Mouse (Mus musculus) heart, postnatal 0 days (tissue): ENCODE measurements around the gene Gltpd2. TPM values are rescaled to one million over a fixed set of nuclear protein-coding genes. Genes with fewer than 3 reads are reported as not detected.

Experiments
- ATAC-seq: fragments of 200-750 bp; cut with Nextera tagmentation; 2 replicates; pipeline ENCODE4 v1.8.0; 2017; ENCODE audit warnings: low read depth, moderate number of reproducible peaks, moderate library complexity; ENCODE audit not compliant: insufficient read depth
- DNase-seq: peaks from one replicate; pipeline ENCODE4 v3.0.0-alpha.2; 2016; ENCODE audit warnings: low spot score
- H3K27ac ChIP-seq: fragments of 300-500 bp; sonication (generic); 2 replicates; pipeline ENCODE4 v1.5.1; 2014; ENCODE audit warnings: low read depth, mild to moderate bottlenecking
- H3K27me3 ChIP-seq: fragments of 300-500 bp; sonication (generic); 2 replicates; pipeline ENCODE4 v1.6.1; 2014; ENCODE audit warnings: low read length, mixed read lengths; ENCODE audit not compliant: control insufficient read depth, insufficient read depth
- H3K36me3 ChIP-seq: fragments of 300-500 bp; sonication (generic); replicated peaks from 2 replicates; pipeline ENCODE4 v1.6.1; 2014; ENCODE audit warnings: low read length, mixed read lengths; ENCODE audit not compliant: control insufficient read depth, insufficient read depth
- H3K4me1 ChIP-seq: fragments of 300-500 bp; sonication (generic); 2 replicates; pipeline ENCODE4 v1.6.1; 2014; ENCODE audit warnings: antibody characterized with exemption; ENCODE audit not compliant: control insufficient read depth, insufficient read depth
- H3K4me2 ChIP-seq: fragments of 300-500 bp; sonication (generic); 2 replicates; pipeline ENCODE4 v1.6.1; 2014; ENCODE audit warnings: low read depth, mild to moderate bottlenecking, low read length, moderate library complexity
- H3K4me3 ChIP-seq: fragments of 300-500 bp; sonication (generic); 2 replicates; pipeline ENCODE4 v1.5.1; 2014; ENCODE audit warnings: low read depth, low read length
- H3K9ac ChIP-seq: fragments of 300-500 bp; sonication (generic); replicated peaks from 2 replicates; pipeline ENCODE4 v1.6.1; 2014; ENCODE audit warnings: low read depth, low read length, mixed read lengths
- H3K9me3 ChIP-seq: fragments of 300-500 bp; sonication (generic); replicated peaks from 2 replicates; pipeline ENCODE4 v1.6.1; 2016; ENCODE audit warnings: low read length; ENCODE audit not compliant: control insufficient read depth
- CTCF ChIP-seq: IDR thresholded peaks from 2 replicates; pipeline ENCODE4 v1.5.1; 2016; ENCODE audit warnings: antibody characterized with exemption, control low read depth, low read depth
- EP300 ChIP-seq: IDR thresholded peaks from 2 replicates; pipeline ENCODE4 v1.6.1; 2016; ENCODE audit warnings: antibody characterized with exemption, low read depth
- WGBS: fragments of 180-500 bp; shearing (Covaris S2); extraction: QIAGEN DNeasy Blood & Tissue Kit; methylation state at CpG from one replicate; pipeline ENCODE4 v1.1.7; 2014; 5-methylcytosine and 5-hydroxymethylcytosine counted together
- polyA plus RNA-seq: library from polyadenylated mRNA; unstranded; fragments of >200 nt; fragmentation: Nextera tagmentation; extraction: Ambion mirVana; gene quantifications from 2 replicates; pipeline ENCODE4 v1.2.1, GENCODE M21; 2015
- total RNA-seq: library from RNA; depleted of rRNA; stranded (reverse); fragments of >200 nt; gene quantifications from 2 replicates; pipeline ENCODE4 v1.2.3, GENCODE M21; 2014; ENCODE audit warnings: low replicate concordance; rRNA removed

The Gltpd2 gene
- total and polyA plus RNA-seq, 2 experiments from 2014 or later, result not detected

DNA sequence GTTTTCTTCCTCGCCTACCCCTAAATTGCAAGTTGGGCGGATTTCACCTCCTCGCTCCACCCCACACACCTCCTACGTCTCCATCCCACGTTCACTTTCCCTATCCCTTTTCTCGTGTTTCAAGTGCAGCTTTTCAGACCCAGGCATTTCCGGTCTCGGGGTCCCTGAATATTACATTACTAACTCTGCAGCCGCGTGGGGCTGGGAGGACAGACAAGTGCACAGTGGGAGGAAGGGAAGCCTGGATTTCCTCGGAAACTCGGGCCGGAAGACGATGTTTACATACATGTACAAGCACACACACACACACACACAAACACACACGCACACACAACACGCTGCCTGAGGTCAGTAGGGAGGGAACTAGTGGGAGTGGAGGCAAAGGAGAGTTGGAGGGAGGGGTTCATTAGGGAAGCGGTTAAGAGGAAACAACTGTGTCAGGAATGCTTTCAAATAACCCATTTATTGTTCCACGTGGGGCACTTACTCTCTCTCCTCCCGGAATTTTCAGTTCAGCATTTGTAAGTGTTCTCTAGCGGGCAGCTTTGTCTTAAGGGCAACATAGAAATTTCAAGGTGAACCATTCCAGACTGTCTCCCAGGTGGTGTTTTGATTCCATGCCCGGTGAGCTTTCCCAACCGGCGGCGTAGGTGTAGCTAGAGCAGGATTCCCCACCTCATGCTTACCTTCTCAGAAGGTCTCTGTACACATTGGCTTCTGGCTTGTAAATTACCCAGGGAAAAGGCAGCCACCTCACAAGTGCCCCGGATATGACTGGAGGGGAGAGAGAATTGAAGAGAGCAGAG, 44.7 kb downstream of the Gltpd2 start:
- peak overlapping the region; percentile 85 for H3K4me2 ChIP-seq
- peak overlapping the region; percentile 77 for H3K4me3 ChIP-seq
- 2% methylated on average over 25 of the region's 25 CpGs for WGBS
- H3K4me1 ChIP-seq, result no peaks in the 10 kb centered on the region
- ATAC-seq (no peak), DNase-seq (peak; percentile 34)
- H3K27ac ChIP-seq, result peak overlapping the region; percentile 68; the same call in 1 of the 2 replicates
- H3K36me3 ChIP-seq, result no peaks in the 10 kb centered on the region
- H3K9me3 ChIP-seq, result no peaks in the 10 kb centered on the region
- H3K27me3 ChIP-seq, result no peaks in the 10 kb centered on the region
- H3K9ac ChIP-seq, result peak overlapping the region; percentile 76
- TF ChIP-seq CTCF (no peak), EP300 (no peak)

DNA sequence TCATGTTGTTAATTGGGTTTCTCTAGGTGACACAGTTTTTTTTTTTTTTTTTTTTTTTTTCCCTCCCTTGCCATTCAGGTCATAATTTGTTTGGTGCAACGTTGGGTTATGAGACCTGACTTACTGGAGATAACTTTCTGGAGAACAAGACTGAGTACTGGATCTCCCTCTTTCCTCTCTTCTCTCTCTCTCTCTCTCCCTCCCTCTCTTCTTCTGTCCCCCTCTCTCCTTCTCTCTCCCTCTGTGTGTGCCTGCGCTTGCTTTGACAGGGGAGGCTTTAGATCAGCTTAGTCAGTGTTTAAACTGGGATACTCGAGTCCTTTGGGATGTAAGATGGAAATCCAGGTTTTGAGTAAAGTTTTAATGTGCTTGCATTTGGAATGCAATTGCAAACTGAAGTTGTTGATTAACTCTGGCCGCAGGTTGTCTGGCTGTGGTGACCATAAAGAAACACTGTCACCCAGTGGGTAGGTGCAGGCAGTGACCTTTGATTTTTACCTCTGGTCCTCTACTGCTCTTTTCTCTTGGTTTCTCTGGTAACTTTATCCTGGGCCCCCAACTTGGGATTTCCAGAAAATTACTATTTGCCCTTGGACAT, 45.4 kb downstream of the Gltpd2 start:
- peak overlapping the region; percentile 85 for H3K4me2 ChIP-seq
- ATAC-seq, result no peak

DNA sequence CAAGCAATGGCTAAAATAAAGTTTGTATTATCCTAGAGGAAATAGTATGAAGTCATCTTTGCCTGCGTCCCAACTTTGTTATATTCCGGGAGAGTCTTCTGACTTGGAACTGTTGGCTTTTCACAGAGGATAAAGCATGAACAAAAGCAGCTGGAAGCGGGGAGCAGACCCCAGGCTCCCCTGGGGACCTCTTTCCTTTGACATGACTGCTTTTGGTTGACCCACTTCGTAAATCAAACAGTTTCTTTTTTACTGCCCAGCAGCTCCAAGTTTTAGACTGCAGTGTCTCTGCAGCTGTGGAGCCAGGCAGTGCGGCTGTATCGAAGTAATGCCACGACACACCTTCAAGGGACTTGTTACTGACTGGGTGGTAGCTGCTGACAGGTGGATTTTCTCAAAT, 47.6 kb downstream of the Gltpd2 start:
- DNase-seq (no peak), ATAC-seq (no peak)
- H3K4me3 ChIP-seq, result no peak overlapping the region
- H3K9ac ChIP-seq, result no peak overlapping the region
- H3K27me3 ChIP-seq, result no peaks in the 10 kb centered on the region
- no peak for TF ChIP-seq EP300
- TF ChIP-seq CTCF, result no peak
- H3K27ac ChIP-seq, result no peak overlapping the region
- H3K9me3 ChIP-seq, result no peaks in the 10 kb centered on the region
- no peaks in the 10 kb centered on the region for H3K36me3 ChIP-seq
- no peaks in the 10 kb centered on the region for H3K4me1 ChIP-seq
- H3K4me2 ChIP-seq, result no peak overlapping the region
- WGBS, result 61% methylated on average over 7 of the region's 7 CpGs

More for the DNA sequence above, 45.4 kb downstream of the Gltpd2 start:
- no peaks in the 10 kb centered on the region for H3K36me3 ChIP-seq
- H3K27ac ChIP-seq, result no peak overlapping the region
- DNase-seq, result no peak
- H3K4me1 ChIP-seq, result no peaks in the 10 kb centered on the region
- WGBS, result 49% methylated on average over 4 of the region's 4 CpGs
- peak overlapping the region; percentile 77 for H3K4me3 ChIP-seq
- no peaks in the 10 kb centered on the region for H3K27me3 ChIP-seq
- TF ChIP-seq CTCF (no peak), EP300 (no peak)
- 0 out of 2 replicates have a peak overlapping the region, but pooled peaks have one; percentile 76 for H3K9ac ChIP-seq
- H3K9me3 ChIP-seq, result no peaks in the 10 kb centered on the region

Other genes with a start within 250 kb of the Gltpd2 start
- gene Alox12e, start 196.6 kb upstream of the Gltpd2 start, total RNA-seq, result not detected in 2 replicates
- 0.05 TPM in 1 of 2 replicates, not detected in the other for gene Alox12e, start 196.6 kb upstream of the Gltpd2 start, polyA plus RNA-seq
- 0.23 TPM in 1 of 2 replicates, not detected in the other for gene Alox15, start 167.2 kb upstream of the Gltpd2 start, total RNA-seq
- 0.11 and 0.22 TPM in 2 replicates for gene Alox15, start 167.2 kb upstream of the Gltpd2 start, polyA plus RNA-seq
- gene Pelp1, start 109.2 kb upstream of the Gltpd2 start, total RNA-seq, result 15.1 and 15.9 TPM in 2 replicates
- 10.9 and 11.0 TPM in 2 replicates for gene Pelp1, start 109.2 kb upstream of the Gltpd2 start, polyA plus RNA-seq
- gene Arrb2, start 86.6 kb upstream of the Gltpd2 start, total RNA-seq, result 9.5 and 27.5 TPM in 2 replicates
- gene Arrb2, start 86.6 kb upstream of the Gltpd2 start, polyA plus RNA-seq, result 4.8 and 6.0 TPM in 2 replicates
- gene Med11, start 67.3 kb upstream of the Gltpd2 start, total RNA-seq, result 9.0 and 28.3 TPM in 2 replicates
- gene Med11, start 67.3 kb upstream of the Gltpd2 start, polyA plus RNA-seq, result 13.7 and 15.9 TPM in 2 replicates
- gene Zmynd15, start 59.8 kb upstream of the Gltpd2 start, total RNA-seq, result 0.04 and 5.0 TPM in 2 replicates
- gene Zmynd15, start 59.8 kb upstream of the Gltpd2 start, polyA plus RNA-seq, result 1.3 TPM in 2 replicates
- 5.9 and 12.8 TPM in 2 replicates for gene Cxcl16, start 59.2 kb upstream of the Gltpd2 start, total RNA-seq
- gene Cxcl16, start 59.2 kb upstream of the Gltpd2 start, polyA plus RNA-seq, result 9.8 and 11.3 TPM in 2 replicates
- 0.34 and 8.6 TPM in 2 replicates for gene Tm4sf5, start 14.0 kb upstream of the Gltpd2 start, total RNA-seq
- 7.6 and 7.8 TPM in 2 replicates for gene Tm4sf5, start 14.0 kb upstream of the Gltpd2 start, polyA plus RNA-seq
- gene Vmo1, start 4.6 kb upstream of the Gltpd2 start, total RNA-seq, result not detected in 2 replicates
- 0.18 and 0.55 TPM in 2 replicates for gene Vmo1, start 4.6 kb upstream of the Gltpd2 start, polyA plus RNA-seq
- gene Psmb6, start 6.2 kb downstream of the Gltpd2 start, total RNA-seq, result 474 and 521 TPM in 2 replicates
- 640 and 644 TPM in 2 replicates for gene Psmb6, start 6.2 kb downstream of the Gltpd2 start, polyA plus RNA-seq
- not detected in 2 replicates for gene Gm40193, start 13.7 kb downstream of the Gltpd2 start, total RNA-seq
- not detected in 2 replicates for gene Gm40193, start 13.7 kb downstream of the Gltpd2 start, polyA plus RNA-seq
- gene Pld2, start 20.9 kb downstream of the Gltpd2 start, total RNA-seq, result 14.5 and 18.5 TPM in 2 replicates
- 5.4 and 6.8 TPM in 2 replicates for gene Pld2, start 20.9 kb downstream of the Gltpd2 start, polyA plus RNA-seq
- gene Mink1, start 43.7 kb downstream of the Gltpd2 start, total RNA-seq, result 20.4 and 38.0 TPM in 2 replicates
- gene Mink1, start 43.7 kb downstream of the Gltpd2 start, polyA plus RNA-seq, result 5.0 and 5.2 TPM in 2 replicates
- gene 4930544D05Rik, start 96.7 kb downstream of the Gltpd2 start, total RNA-seq, result not detected in 2 replicates
- gene 4930544D05Rik, start 96.7 kb downstream of the Gltpd2 start, polyA plus RNA-seq, result not detected in 2 replicates
- gene Chrne, start 100.0 kb downstream of the Gltpd2 start, total RNA-seq, result not detected in 2 replicates
- gene Chrne, start 100.0 kb downstream of the Gltpd2 start, polyA plus RNA-seq, result not detected in 2 replicates
- gene Gp1ba, start 119.9 kb downstream of the Gltpd2 start, total RNA-seq, result 0.08 TPM in 1 of 2 replicates, not detected in the other
- 0.26 and 0.27 TPM in 2 replicates for gene Gp1ba, start 119.9 kb downstream of the Gltpd2 start, polyA plus RNA-seq
- 48.3 and 66.3 TPM in 2 replicates for gene Rnf167, start 128.0 kb downstream of the Gltpd2 start, total RNA-seq
- gene Rnf167, start 128.0 kb downstream of the Gltpd2 start, polyA plus RNA-seq, result 61.8 and 62.5 TPM in 2 replicates
- 530 and 532 TPM in 2 replicates for gene Slc25a11, start 128.3 kb downstream of the Gltpd2 start, total RNA-seq
- 446 and 451 TPM in 2 replicates for gene Slc25a11, start 128.3 kb downstream of the Gltpd2 start, polyA plus RNA-seq
- gene Pfn1, start 135.4 kb downstream of the Gltpd2 start, total RNA-seq, result 924 and 959 TPM in 2 replicates
- 903 and 932 TPM in 2 replicates for gene Pfn1, start 135.4 kb downstream of the Gltpd2 start, polyA plus RNA-seq
- 1,315 and 1,376 TPM in 2 replicates for gene Eno3, start 138.0 kb downstream of the Gltpd2 start, total RNA-seq
- gene Eno3, start 138.0 kb downstream of the Gltpd2 start, polyA plus RNA-seq, result 1,204 and 1,224 TPM in 2 replicates
- 42.0 and 53.9 TPM in 2 replicates for gene Spag7, start 150.2 kb downstream of the Gltpd2 start, total RNA-seq
- gene Spag7, start 150.2 kb downstream of the Gltpd2 start, polyA plus RNA-seq, result 154 and 175 TPM in 2 replicates
- 8.7 and 9.5 TPM in 2 replicates for gene Camta2, start 168.9 kb downstream of the Gltpd2 start, total RNA-seq
- gene Camta2, start 168.9 kb downstream of the Gltpd2 start, polyA plus RNA-seq, result 10.5 and 10.7 TPM in 2 replicates
- 0.23 and 1.9 TPM in 2 replicates for gene Inca1, start 181.0 kb downstream of the Gltpd2 start, total RNA-seq
- 3.9 and 4.0 TPM in 2 replicates for gene Inca1, start 181.0 kb downstream of the Gltpd2 start, polyA plus RNA-seq
- 92.9 and 110 TPM in 2 replicates for gene Kif1c, start 181.4 kb downstream of the Gltpd2 start, total RNA-seq
- 6.3 and 6.4 TPM in 2 replicates for gene Kif1c, start 181.4 kb downstream of the Gltpd2 start, polyA plus RNA-seq
- gene Zfp3, start 245.0 kb downstream of the Gltpd2 start, total RNA-seq, result 4.2 and 4.9 TPM in 2 replicates
- 9.6 and 10.8 TPM in 2 replicates for gene Zfp3, start 245.0 kb downstream of the Gltpd2 start, polyA plus RNA-seq